Mouse (Mus musculus) lung, embryonic 14.5 days (tissue): Measurements from ENCODE around the gene Mad2l2. TPM values are rescaled to one million over a fixed set of nuclear protein-coding genes. Genes with fewer than 3 reads are reported as not detected.

ENCODE experiments used
- ATAC-seq: fragments of 200-750 bp; cut with Nextera tagmentation; 2 replicates; pipeline ENCODE4 v1.8.0; 2017; ENCODE audit warnings: mild to moderate bottlenecking, moderate TSS enrichment, moderate library complexity; ENCODE audit not compliant: insufficient read depth
- DNase-seq: peaks from one replicate; pipeline ENCODE4 v3.0.0-alpha.2; 2015
- H3K27ac ChIP-seq: fragments of 300-500 bp; sonication (generic); 2 replicates; pipeline ENCODE4 v1.5.1; 2014; ENCODE audit warnings: low read depth, mild to moderate bottlenecking, moderate library complexity
- H3K27me3 ChIP-seq: fragments of 300-500 bp; sonication (generic); 2 replicates; pipeline ENCODE4 v1.6.1; 2014; ENCODE audit warnings: low read length, control low read depth; ENCODE audit not compliant: insufficient read depth
- H3K36me3 ChIP-seq: fragments of 300-500 bp; sonication (generic); 2 replicates; pipeline ENCODE4 v1.6.1; 2014; ENCODE audit warnings: control low read depth; ENCODE audit not compliant: insufficient read depth
- H3K4me1 ChIP-seq: fragments of 300-500 bp; sonication (generic); 2 replicates; pipeline ENCODE4 v1.6.1; 2014; ENCODE audit warnings: antibody characterized with exemption, control low read depth; ENCODE audit not compliant: insufficient read depth
- H3K4me2 ChIP-seq: fragments of 300-500 bp; sonication (generic); 2 replicates; pipeline ENCODE4 v1.6.1; 2014; ENCODE audit warnings: mild to moderate bottlenecking
- H3K4me3 ChIP-seq: fragments of 300-500 bp; sonication (generic); 2 replicates; pipeline ENCODE4 v1.5.1; 2014; ENCODE audit warnings: low read depth, low read length
- H3K9ac ChIP-seq: fragments of 300-500 bp; sonication (generic); 2 replicates; pipeline ENCODE4 v1.6.1; 2014
- H3K9me3 ChIP-seq: fragments of 300-500 bp; sonication (generic); 2 replicates; pipeline ENCODE4 v1.6.1; 2016; ENCODE audit warnings: low read depth, low read length, control low read depth
- CTCF ChIP-seq: IDR thresholded peaks from 2 replicates; pipeline ENCODE4 v1.5.1; 2016; ENCODE audit warnings: antibody characterized with exemption, low read depth
- WGBS: fragments of 180-500 bp; shearing (Covaris S2); extraction: QIAGEN DNeasy Blood & Tissue Kit; methylation state at CpG from one replicate; pipeline ENCODE4 v1.1.7; 2014; 5-methylcytosine and 5-hydroxymethylcytosine counted together
- polyA plus RNA-seq: library from polyadenylated mRNA; unstranded; fragments of >200 nt; fragmentation: Nextera tagmentation; extraction: Ambion mirVana; gene quantifications from 2 replicates; pipeline ENCODE4 v1.2.1, GENCODE M21; 2014

The Mad2l2 gene
- polyA plus RNA-seq = 60.2 and 61.1 TPM in 2 replicates

GRCm38 (mm10) chr4:148130133-148130532 is at the start of gene Mad2l2:
TSS of gene Mad2l2 (plus strand) at chr4:148130384.
- Histone ChIP-seq H3K27me3 (peaks cover 39% of the 10 kb centered on the region), H3K4me1 (no peaks in the 10 kb centered on the region), H3K9me3 (no peaks in the 10 kb centered on the region), H3K27ac (no peak within 1 kb of the TSS; the same call in 1 of the 2 replicates), H3K4me2 (peak within 1 kb of the TSS; percentile 93), H3K9ac (peak within 1 kb of the TSS; percentile 73), H3K4me3 (peak within 1 kb of the TSS; percentile 66), H3K36me3 (no peaks in the 10 kb centered on the region)
- no peak for TF ChIP-seq CTCF
- 1% methylated on average over 18 of the region's 18 CpGs for WGBS
- DNase-seq (peak; percentile 4), ATAC-seq (no peak)

GRCm38 (mm10) chr4:148080597-148080973 is 49.6 kb upstream of the Mad2l2 start:
- Histone ChIP-seq H3K27me3 (no peaks in the 10 kb centered on the region), H3K27ac (no peak overlapping the region), H3K4me1 (peaks cover 6% of the 10 kb centered on the region), H3K4me3 (no peak overlapping the region), H3K4me2 (no peak overlapping the region), H3K9me3 (no peaks in the 10 kb centered on the region), H3K9ac (no peak overlapping the region), H3K36me3 (peaks cover 17% of the 10 kb centered on the region; the same call in 1 of the 2 replicates)
- ATAC-seq (no peak), DNase-seq (no peak)
- 88% methylated on average over 1 of the region's 1 CpGs for WGBS
- no peak for TF ChIP-seq CTCF

- Histone ChIP-seq H3K4me3 (no peak overlapping the region), H3K4me1 (peaks cover 6% of the 10 kb centered on the region), H3K36me3 (peaks cover 17% of the 10 kb centered on the region; the same call in 1 of the 2 replicates), H3K27me3 (no peaks in the 10 kb centered on the region), H3K9me3 (no peaks in the 10 kb centered on the region), H3K9ac (no peak overlapping the region), H3K4me2 (no peak overlapping the region), H3K27ac (no peak overlapping the region)
- ATAC-seq (no peak), DNase-seq (no peak)
- no peak for TF ChIP-seq CTCF
- 88% methylated on average over 10 of the region's 10 CpGs for WGBS
These were observed 49.0 kb upstream of the Mad2l2 start for GRCm38 (mm10) chr4:148081201-148081600.

- Histone ChIP-seq H3K4me3 (no peak overlapping the region), H3K4me2 (no peak overlapping the region), H3K27me3 (no peaks in the 10 kb centered on the region), H3K9me3 (no peaks in the 10 kb centered on the region), H3K36me3 (peaks cover 17% of the 10 kb centered on the region; the same call in 1 of the 2 replicates), H3K4me1 (peaks cover 13% of the 10 kb centered on the region), H3K27ac (no peak overlapping the region), H3K9ac (no peak overlapping the region)
- DNase-seq = peak; percentile 77
- ATAC-seq = no peak
- peak; percentile 73 for TF ChIP-seq CTCF
- 46% methylated on average over 12 of the region's 12 CpGs for WGBS
These were observed 47.7 kb upstream of the Mad2l2 start for GRCm38 (mm10) chr4:148082257-148083044.

GRCm38 (mm10) chr4:148083176-148083899 is 46.8 kb upstream of the Mad2l2 start:
- TF ChIP-seq CTCF = no peak
- WGBS = 41% methylated on average over 21 of the region's 21 CpGs
- no peak for ATAC-seq
- Histone ChIP-seq H3K36me3 (peaks cover 17% of the 10 kb centered on the region; the same call in 1 of the 2 replicates), H3K9me3 (no peaks in the 10 kb centered on the region), H3K27me3 (no peaks in the 10 kb centered on the region), H3K9ac (no peak overlapping the region), H3K4me1 (peaks cover 13% of the 10 kb centered on the region), H3K4me2 (no peak overlapping the region), H3K4me3 (no peak overlapping the region), H3K27ac (no peak overlapping the region)
- peak; percentile 32 for DNase-seq

GRCm38 (mm10) chr4:148084261-148084714 is 45.9 kb upstream of the Mad2l2 start:
- TF ChIP-seq CTCF = no peak
- no peaks in the 10 kb centered on the region for H3K27me3 ChIP-seq
- no peak overlapping the region for H3K27ac ChIP-seq
- DNase-seq = peak; percentile 36
- no peak overlapping the region for H3K9ac ChIP-seq
- H3K36me3 ChIP-seq = peaks cover 16% of the 10 kb centered on the region; the same call in 1 of the 2 replicates
- H3K9me3 ChIP-seq = no peaks in the 10 kb centered on the region
- H3K4me2 ChIP-seq = no peak overlapping the region
- no peak for ATAC-seq
- H3K4me3 ChIP-seq = no peak overlapping the region
- WGBS = 10% methylated on average over 7 of the region's 8 CpGs
- H3K4me1 ChIP-seq = peaks cover 13% of the 10 kb centered on the region
